20 mouse cellular contexts compared by ENCODE assay signal in genomic region chr1:30910172-30910571, GRCm38 (mm10).
"Had no signal": no experiment of that assay in that cellular context is flagged by ENCODE, and none has a peak within 500 bp of the region (broad histone marks: within the 10 kb centered on the region; RNA-seq: fewer than 3 reads in every experiment).

No protein-coding gene starts in this region.

- ATAC-seq: forebrain, embryonic 13.5 days; forebrain, embryonic 14.5 days; forebrain, embryonic 15.5 days; forebrain, embryonic 16.5 days; forebrain, postnatal 0 days had no signal

- DNase-seq: cerebellum, adult 8-10 months; cerebellum, adult 9-10 months; cerebellum, adult 9-11 months; cerebellum, postnatal 10 days; cerebellum, postnatal 14 days; cerebellum, postnatal 25 days; cerebellum, postnatal 36 days; embryo, embryonic 11 days; forebrain, postnatal 0 days; gastrocnemius, adult 2 months; gastrocnemius, postnatal 10 days; gastrocnemius, postnatal 14 days; gastrocnemius, postnatal 25 days; gastrocnemius, postnatal 36 days; heart, adult 18-20 months; heart, adult 2 months had no signal
